Mouse (Mus musculus) layer of hippocampus, adult 2 months (tissue): ENCODE data around the gene Rabep1. TPM values are rescaled to one million over a fixed set of nuclear protein-coding genes. Genes with fewer than 3 reads are reported as not detected.
"Not testable (repeated sequence)": the region's sequence is repeated elsewhere in the genome, so short reads cannot be mapped to it uniquely, and the experiment has no call there.

Experiments used
- DNase-seq, 2 experiments: peaks; one replicate each; pipeline ENCODE4 v3.0.0; 2022; ENCODE audit warnings: low spot score in 2 of 2
- H3K27ac ChIP-seq: fragments of 200-600 bp; 2 replicates; pipeline ENCODE4 v1.8.1; 2022
- H3K4me3 ChIP-seq: fragments of 200-600 bp; 2 replicates; pipeline ENCODE4 v1.8.1; 2022; ENCODE audit warnings: mild to moderate bottlenecking
- CTCF ChIP-seq: fragments of 200-600 bp; conservative IDR thresholded peaks from 2 replicates; pipeline ENCODE4 v1.8.1; 2022; ENCODE audit warnings: antibody characterized with exemption, mild to moderate bottlenecking, moderate library complexity
- total RNA-seq, 2 experiments: library from RNA; stranded (reverse); gene quantifications; 2 replicates each; pipeline ENCODE4 v1.2.3; 2021

Gene Rabep1
- total RNA-seq, 2 experiments from 2014 or later, result 122 to 124 TPM

GRCm38 (mm10) chr11:70877670-70878069 lies 33.1 kb downstream of the Rabep1 start:
- no peak for TF ChIP-seq CTCF
- DNase-seq, result no peak
- H3K27ac ChIP-seq, result no peak overlapping the region; the same call in 1 of the 2 replicates
- H3K4me3 ChIP-seq, result no peak overlapping the region

GRCm38 (mm10) chr11:70882905-70883430 lies 38.4 kb downstream of the Rabep1 start:
- Histone ChIP-seq H3K27ac (no peak overlapping the region), H3K4me3 (no peak overlapping the region)
- no peak for TF ChIP-seq CTCF
- no peak for DNase-seq

GRCm38 (mm10) chr11:70890643-70891042 lies 46.1 kb downstream of the Rabep1 start:
- H3K27ac ChIP-seq, result no peak overlapping the region
- DNase-seq, result no peak
- no peak overlapping the region for H3K4me3 ChIP-seq
- TF ChIP-seq CTCF, result no peak

GRCm38 (mm10) chr11:70891616-70892015 lies 47.0 kb downstream of the Rabep1 start:
- no peak overlapping the region for H3K4me3 ChIP-seq
- no peak for TF ChIP-seq CTCF
- DNase-seq, result no peak
- H3K27ac ChIP-seq, result no peak overlapping the region

- no peak for TF ChIP-seq CTCF
- DNase-seq, result no peak
- Histone ChIP-seq H3K27ac (peak overlapping the region; percentile 28; the same call in 1 of the 2 replicates), H3K4me3 (no peak overlapping the region)
These were observed 53.1 kb downstream of the Rabep1 start for GRCm38 (mm10) chr11:70897680-70898079.

GRCm38 (mm10) chr11:70898182-70898581 lies 53.6 kb downstream of the Rabep1 start:
- not testable (repeated sequence) for H3K4me3 ChIP-seq, H3K27ac ChIP-seq, DNase-seq

- Histone ChIP-seq H3K4me3 (no peak overlapping the region), H3K27ac (no peak overlapping the region)
- no peak for DNase-seq
- no peak for TF ChIP-seq CTCF
These were observed 62.1 kb downstream of the Rabep1 start for GRCm38 (mm10) chr11:70906681-70907080.

- no peak overlapping the region for H3K4me3 ChIP-seq
- H3K27ac ChIP-seq, result no peak overlapping the region
- DNase-seq, result no peak
- TF ChIP-seq CTCF, result no peak
These were observed 66.7 kb downstream of the Rabep1 start for GRCm38 (mm10) chr11:70911323-70911722.

GRCm38 (mm10) chr11:70911920-70912319 lies 67.3 kb downstream of the Rabep1 start:
- DNase-seq, result no peak
- no peak for TF ChIP-seq CTCF
- Histone ChIP-seq H3K4me3 (no peak overlapping the region), H3K27ac (no peak overlapping the region)

GRCm38 (mm10) chr11:70917896-70918295 lies 73.3 kb downstream of the Rabep1 start:
- peak overlapping the region; percentile 0; the same call in 1 of the 2 replicates for H3K27ac ChIP-seq
- DNase-seq, result peak; percentile 45 to 52
- TF ChIP-seq CTCF, result no peak
- H3K4me3 ChIP-seq, result no peak overlapping the region

- Histone ChIP-seq H3K4me3 (no peak overlapping the region), H3K27ac (no peak overlapping the region)
- TF ChIP-seq CTCF, result no peak
- DNase-seq, result no peak
These were observed 74.9 kb downstream of the Rabep1 start for GRCm38 (mm10) chr11:70919524-70919923.

GRCm38 (mm10) chr11:70931461-70931860 lies 86.9 kb downstream of the Rabep1 start:
- no peak for TF ChIP-seq CTCF
- Histone ChIP-seq H3K4me3 (no peak overlapping the region), H3K27ac (no peak overlapping the region)
- DNase-seq, result no peak

GRCm38 (mm10) chr11:70935316-70935715 lies 90.7 kb downstream of the Rabep1 start:
- Histone ChIP-seq H3K27ac (no peak overlapping the region), H3K4me3 (no peak overlapping the region)
- no peak for DNase-seq
- TF ChIP-seq CTCF, result peak; percentile 45

- no peak overlapping the region for H3K27ac ChIP-seq
- TF ChIP-seq CTCF, result peak; percentile 46
- no peak overlapping the region for H3K4me3 ChIP-seq
- no peak for DNase-seq
These were observed 98.0 kb downstream of the Rabep1 start for GRCm38 (mm10) chr11:70942596-70942995.
